Mouse (Mus musculus): ENCODE measurements at regions not wholly inside any gene's neighbourhood (a gene's known extent, or its start where the extent isn't known, plus 50 kb on each side); places are given as distances from the start of the nearest gene placed in this dataset.

DNA sequence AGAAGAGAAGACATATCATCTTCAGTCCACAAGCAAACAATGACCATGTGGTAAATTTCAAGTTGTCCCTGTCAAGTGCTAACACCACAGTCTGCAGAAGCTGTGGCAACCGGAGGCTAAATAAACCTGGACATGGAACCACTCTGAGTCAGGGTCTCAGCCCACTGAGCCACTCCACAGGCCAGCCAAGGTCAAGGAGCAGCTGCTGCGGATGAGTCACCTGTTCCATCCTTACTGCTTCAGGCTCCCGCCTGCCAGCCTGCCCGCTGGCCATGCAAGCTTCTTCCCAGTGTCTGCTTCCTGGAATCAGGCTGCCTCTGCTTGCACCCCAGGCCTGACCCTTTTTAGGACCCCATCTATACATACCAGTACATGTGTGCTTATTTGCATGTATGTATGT is 319.8 kb downstream of the 1700129C05Rik start:
- intact Hi-C loops (cut with DNase I): no loop called here

DNA sequence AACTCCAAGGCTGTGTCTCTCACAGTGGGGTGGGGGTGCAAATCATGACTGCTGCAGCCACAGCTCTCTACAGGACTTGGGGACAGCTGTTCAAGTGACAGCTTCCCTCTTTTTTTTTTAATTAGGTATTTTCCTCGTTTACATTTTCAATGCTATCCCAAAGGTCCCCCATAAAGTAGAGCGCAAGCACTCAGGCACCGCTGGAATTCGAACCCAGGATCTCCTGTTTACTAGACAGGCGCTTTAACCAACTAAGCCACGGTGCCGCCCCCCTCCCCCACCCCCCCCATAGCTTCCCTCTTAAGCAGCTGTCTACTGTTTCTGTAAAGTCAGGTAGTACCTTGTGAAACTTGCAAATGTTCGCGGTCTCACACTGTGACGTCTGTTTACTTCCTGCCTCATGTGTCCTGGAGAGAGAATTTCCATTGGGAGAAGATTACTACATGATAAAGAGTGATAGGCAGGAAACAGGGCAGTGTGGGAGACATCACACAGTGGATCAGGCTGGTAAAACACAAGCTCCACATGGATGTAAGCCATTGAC is 324.7 kb downstream of the 1700129C05Rik start:
- intact Hi-C loops (cut with DNase I): no loop called here

DNA sequence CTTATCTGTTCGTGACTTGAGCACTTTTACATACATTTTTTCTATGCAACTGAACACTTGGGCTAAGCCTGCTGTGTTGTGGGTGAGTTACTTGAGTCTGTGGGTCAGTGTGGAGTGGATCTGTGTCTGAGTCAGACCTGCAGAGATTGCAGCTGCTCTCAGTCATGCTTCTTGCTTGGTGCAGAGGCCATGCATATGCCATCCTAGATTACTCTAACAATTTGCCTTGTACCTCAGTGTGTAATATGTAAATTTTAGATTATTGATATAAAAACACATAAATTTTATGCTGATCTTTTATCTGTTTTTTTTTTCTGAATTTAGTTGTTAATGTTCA is 326.2 kb downstream of the 1700129C05Rik start:
- intact Hi-C loops (cut with DNase I): no loop called here

DNA sequence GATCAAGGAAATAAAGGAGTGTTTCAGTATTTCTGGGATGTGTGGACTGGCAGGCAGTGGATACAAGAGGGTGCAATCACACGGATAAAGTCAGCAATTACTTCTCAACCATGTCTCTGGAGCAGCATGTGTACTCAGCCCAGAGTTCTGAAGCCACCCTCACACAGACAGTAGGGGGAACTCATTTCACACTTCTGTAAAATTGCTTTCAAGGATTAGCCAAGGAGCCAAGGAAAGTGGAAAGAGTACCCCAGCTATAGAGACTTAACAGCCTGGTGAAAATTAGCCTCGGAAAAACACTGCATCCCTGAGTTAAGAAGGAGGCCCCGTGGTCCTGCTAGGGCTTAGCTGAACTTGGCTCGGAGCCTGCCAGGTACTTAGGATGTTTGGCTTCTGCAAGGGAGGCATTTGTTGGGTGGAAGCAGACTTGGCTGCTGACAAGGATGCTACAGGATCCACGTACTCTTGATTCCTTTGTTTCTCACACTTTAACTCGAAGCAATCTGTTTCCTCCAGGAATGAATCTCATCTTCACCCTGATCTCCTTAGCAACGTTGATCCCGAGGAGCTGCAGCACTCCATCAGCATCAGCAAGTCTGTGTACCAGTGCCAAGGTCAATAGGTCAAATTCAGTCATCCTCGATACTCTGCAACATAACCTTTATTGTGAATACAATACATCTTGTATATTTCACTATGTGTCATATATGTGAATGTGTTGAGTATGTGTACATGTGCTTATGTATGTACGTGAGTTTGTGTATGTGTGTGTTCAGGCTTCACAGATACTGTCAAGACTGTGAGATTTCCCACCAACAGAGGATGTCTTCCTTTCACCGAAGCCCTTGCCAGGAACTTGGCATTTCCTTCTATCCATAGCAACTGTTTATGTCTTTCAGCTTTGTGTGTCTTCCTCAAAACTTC is 326.8 kb downstream of the 1700129C05Rik start:
- intact Hi-C loops (cut with DNase I): no loop called here

DNA sequence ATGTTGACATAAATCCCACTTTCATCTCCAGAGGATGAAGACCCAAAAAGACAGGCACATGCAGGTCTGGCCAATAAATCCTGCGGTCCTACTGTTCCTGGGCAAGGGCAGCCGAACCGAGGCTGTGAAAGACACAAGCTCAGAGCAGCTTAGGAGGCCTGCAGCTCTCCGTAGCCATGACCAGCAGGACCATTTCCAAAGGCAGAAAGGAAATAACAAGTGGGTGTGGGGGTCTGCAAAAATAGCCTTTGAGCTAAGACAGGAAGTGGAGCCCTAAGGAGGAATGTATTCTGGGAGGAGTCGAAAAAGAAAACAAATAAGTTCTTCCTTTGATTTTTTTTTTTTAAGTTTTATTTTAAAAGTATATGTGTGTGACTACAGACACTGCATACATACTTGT is 330.1 kb downstream of the 1700129C05Rik start:
- intact Hi-C loops (cut with DNase I): no loop called here

DNA sequence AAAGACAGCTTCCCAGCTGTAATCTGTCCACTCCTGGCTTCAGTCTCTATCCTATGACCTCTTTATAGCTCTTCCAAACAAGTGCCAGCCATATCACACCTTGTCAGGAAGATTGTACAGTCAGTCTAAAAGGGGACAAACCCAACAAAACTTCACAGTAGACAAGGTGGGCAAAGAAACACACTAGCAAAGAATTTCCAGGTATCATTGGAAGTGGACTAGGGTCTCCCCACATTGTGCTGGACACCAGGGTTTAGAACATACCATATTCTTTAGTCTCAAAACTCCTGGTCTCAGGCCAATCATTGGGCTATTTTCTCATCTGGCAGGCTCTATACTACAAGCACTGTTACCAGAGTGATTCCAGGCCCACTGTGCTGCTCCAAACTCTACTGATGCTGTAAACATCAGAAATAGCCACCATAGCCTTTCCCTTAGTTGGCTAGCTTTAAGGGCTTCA is 341.3 kb downstream of the 1700129C05Rik start:
- intact Hi-C loops (cut with DNase I): no loop called here

DNA sequence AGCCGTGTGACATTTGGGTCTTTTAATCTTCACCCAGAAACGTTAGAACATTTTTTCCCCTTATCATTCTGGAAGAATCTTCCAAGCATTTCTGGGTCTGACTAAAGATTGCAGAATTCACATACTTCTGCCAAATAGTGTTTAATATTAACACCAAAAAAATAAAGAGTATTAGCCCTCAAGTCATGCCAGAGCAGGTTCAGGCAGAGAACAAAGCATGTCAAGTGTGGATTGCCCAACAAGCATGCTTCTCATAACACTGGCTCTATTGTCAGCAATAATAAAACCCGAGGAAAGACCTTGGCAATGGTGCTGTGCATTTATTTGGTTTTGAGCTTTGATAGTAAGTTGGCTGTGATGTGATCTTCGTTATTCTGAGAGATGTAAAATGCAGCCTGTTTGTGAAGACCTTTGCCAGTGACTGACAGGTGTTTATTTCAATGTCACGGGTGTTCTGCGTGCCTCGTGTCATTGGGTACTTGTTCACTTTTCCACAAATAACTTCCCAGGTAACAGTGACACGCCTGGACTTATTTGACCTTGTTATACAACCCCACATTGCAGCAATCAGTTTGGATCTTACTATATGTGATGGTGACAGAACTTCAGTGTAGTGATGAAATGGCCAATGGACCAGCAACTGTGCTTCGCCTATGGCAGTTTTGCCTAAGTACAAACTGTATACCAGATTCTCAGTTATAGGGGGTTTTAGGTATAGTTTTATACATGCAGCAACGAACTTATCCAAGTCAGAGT is 354.3 kb downstream of the 1700129C05Rik start:
- intact Hi-C loops (cut with DNase I): no loop called here

- intact Hi-C loops (cut with DNase I): no loop called here
These were observed 355.1 kb downstream of the 1700129C05Rik start for GRCm38 (mm10) chr14:58787618-58788017.

DNA sequence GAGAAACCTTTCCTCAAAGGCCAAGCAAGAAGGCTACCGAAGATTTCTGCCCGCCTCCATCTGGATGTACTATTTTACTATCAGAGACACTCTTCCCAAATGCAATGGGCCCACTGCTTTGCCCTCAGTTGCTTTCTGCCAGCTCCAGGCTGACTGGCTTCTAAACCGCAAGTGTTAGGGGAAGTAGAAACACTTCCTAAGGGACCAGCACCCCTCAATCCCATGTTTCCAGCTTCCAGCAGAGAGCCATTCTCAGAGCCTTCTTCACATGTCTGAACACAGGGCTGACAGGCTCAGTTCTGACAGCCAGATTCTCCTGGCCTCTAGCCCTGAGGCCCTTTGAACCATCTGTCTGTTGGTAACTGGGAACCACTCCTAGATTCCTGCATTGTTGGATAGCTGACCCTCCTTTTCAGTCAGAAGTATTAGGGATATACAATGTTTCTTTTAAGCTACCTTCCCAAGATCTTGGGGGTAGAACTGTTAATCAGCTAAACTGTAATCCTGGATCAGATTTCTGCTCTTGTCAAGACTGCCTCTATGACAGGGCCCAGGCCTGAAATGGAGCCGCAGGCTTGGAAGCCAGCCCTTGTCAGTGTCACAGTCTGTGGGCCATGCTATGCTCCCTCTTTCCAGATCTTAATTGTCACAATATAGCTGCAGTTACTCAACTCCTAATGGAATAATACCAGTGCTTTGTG is 355.8 kb downstream of the 1700129C05Rik start:
- intact Hi-C loops (cut with DNase I): no loop called here

DNA sequence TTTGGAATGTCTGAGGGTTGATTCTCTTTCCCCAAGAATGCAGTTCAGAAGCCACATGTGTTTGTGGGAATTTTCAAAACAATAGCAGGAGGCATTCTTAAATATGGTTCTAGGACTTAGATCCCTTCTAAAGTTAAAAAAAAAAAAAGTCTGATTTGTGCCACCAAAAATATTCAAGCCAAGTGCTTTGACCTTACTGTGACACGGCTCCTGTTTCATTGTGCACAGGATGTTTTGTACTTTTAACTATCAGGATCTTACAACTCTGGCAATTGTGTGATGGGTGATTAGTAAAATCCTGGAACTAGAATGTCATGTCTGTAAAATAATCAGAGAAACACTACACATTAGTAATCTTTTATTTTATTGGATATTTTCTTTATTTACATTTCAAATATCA is 359.5 kb downstream of the 1700129C05Rik start:
- intact Hi-C loops (cut with DNase I): no loop called here

DNA sequence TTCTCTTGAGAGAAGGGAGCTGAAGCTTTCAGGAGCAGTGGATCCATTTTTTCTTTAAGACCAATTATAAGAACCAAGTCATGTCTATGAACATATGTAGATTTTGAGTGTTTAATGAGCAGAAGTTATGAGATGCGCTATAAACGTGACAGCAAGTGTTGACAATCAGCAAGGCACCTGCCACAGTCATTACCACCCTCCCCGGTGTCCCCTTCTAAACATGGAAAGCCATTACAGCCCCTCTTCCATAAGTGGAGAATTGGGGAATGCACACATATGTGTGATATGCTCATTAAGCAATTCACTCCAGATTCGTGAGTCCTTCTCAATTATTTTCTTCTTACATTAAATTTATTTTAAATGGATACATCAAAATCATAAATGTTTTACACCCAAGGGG is 362.4 kb downstream of the 1700129C05Rik start:
- intact Hi-C loops (cut with DNase I): no loop called here

- intact Hi-C loops (cut with DNase I): no loop called here
These were observed 364.0 kb downstream of the 1700129C05Rik start for GRCm38 (mm10) chr14:58778675-58779074.

DNA sequence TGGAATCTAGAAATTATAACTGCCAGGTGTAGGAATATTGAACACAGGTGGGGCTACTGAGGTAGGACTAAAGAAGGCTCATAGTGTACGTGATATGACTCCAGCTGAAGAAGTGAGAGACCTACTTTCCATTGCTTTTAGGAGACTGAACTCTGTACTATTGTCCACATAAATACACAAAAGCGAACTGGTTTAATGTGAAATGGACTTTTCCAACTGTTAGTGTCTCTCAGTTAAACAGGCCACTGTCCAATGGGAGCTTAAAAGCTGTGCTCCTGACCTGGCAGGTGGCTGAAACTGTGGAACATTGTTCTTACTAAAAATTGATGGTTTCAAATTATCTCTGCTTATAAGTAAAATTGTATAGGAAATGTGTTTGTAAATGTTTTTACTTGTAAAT is 381.4 kb downstream of the 1700129C05Rik start:
- intact Hi-C loops (cut with DNase I): no loop called here

DNA sequence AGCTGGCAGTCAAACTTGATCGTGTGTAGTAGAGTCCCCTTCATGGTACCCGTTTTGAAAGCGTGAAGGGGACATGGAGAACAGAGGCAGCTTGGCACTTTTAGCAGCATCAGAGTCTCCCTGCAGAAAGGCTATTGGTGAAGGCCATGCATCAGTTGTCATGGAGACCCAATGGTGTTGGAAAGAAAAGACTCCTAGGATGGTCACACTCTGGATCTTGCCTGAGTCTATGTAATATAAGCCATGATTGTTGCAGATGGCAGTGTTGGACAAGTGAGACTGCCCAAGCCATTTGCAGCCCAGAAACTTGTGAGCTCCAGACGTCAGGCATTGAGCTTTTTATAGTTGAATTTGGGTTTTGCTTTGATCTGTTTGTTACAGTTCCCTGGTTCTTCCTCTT is 382.9 kb downstream of the 1700129C05Rik start:
- intact Hi-C loops (cut with DNase I): no loop called here

GRCm38 (mm10) chr14:58753781-58754180 is 388.9 kb downstream of the 1700129C05Rik start:
- intact Hi-C loops (cut with DNase I): no loop called here

- intact Hi-C loops (cut with DNase I): no loop called here
These were observed 389.6 kb downstream of the 1700129C05Rik start for GRCm38 (mm10) chr14:58753136-58753535.

GRCm38 (mm10) chr14:58726418-58726817 is 416.3 kb downstream of the 1700129C05Rik start:
- intact Hi-C loops (cut with DNase I): no loop called here

DNA sequence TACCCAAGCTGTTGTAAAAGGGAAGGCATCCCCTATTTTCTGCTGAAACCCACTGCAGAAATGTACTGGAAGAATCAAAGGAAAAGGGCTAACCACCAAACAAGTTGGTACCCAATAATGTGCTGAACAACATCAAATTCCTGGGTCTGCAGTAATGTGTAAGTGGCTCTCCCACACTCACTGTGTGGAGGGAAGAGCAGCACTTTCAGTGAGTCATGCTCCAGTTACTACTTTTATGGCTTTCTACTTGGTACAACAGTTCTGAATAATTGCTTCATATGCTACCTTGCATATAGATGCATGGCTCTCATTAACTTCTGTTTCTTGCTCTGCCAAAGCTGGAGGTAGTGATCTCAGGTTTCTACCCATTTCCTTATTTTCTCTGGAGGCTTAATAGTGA is 427.8 kb downstream of the 1700129C05Rik start:
- intact Hi-C loops (cut with DNase I): no loop called here

DNA sequence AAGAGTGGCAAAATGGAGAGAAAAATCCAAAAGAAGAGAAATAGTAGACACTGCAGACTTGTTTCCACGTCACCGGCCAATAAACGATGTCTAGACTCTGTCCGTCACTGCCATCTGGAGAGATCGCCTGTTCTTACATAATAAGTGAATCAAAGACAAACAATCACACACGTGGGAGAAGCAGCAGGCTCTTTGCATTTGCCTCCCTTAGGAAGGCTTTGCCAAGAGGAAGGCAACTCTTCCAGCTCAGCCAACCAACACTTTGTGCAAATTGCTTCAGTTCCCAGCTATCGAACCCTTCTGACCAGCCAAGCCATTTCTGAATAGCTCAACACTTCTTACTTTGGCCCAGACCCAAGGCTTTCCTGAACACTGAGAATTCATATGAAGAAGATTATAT is 432.8 kb downstream of the 1700129C05Rik start:
- intact Hi-C loops (cut with DNase I): loop anchor here (10.0 kb wide), 1 partner anchor 375 kb away; no protein-coding TSS in a partner anchor

GRCm38 (mm10) chr14:58709281-58709680 is 433.4 kb downstream of the 1700129C05Rik start:
- intact Hi-C loops (cut with DNase I): loop anchor here (10.0 kb wide), 1 partner anchor 376 kb away; no protein-coding TSS in a partner anchor

DNA sequence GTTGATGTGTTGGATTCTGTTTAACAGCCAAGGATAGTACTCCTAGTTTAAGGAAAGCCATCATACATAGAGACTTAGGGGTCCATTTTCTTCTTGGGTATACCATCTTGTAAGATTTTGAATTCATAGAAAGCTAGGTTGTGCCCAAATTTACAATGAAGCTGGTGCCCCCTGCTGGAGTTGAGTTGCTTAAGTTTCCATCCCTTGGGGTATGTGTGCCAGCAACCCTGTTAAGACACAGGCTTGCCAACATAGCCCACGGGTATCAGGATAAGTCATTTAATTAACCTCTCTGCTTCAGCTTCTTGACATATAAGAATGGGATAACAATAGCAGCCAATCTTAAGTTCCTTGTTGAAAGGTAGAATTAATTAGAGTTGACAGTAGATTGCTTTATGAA is 440.9 kb downstream of the 1700129C05Rik start:
- intact Hi-C loops (cut with DNase I): loop anchor here (5.0 to 10.0 kb wide), 2 partner anchors 383 to 669 kb away; no protein-coding TSS in a partner anchor
